In the genomic region with DNA sequence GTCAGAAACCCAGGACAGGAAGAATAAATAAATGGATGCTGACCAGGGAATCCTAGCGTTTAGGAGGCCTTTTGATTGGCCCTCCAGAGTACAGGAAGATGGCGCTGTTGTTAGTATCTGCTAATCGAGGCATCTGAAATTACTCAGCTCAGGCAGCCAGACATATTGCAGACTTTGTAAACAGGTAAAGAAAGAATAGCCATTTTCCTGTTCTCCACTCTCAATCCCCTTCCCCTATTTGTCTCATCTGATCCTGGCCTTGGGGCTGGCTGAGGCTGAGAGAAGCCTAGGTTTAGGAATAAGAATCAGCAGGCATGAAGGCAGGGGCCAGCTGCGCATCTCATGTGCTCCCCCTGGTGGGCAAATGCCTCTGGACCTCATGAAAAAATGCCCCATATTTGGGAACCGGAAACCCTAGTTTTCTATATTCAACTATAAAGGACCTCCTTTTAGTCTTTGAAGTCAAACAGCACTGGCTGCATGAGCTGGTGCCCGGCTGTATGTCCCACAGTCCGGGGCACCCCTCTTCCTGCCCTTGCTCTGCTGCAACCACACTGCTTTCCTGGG, we compare ENCODE assay signal across 9 mouse cellular contexts. TPM values are rescaled to one million over a fixed set of nuclear protein-coding genes. Genes with fewer than 3 reads are reported as not detected.
A peak's percentile ranks its signal among the peaks of the same experiment; 100 is the strongest.
DNase-seq lines count a peak whose midpoint lies in the region; ATAC-seq and TF ChIP-seq lines count a peak whose summit lies in the region.
"Had no signal": no experiment of that assay in that cellular context is flagged by ENCODE, and none has a peak within 500 bp of the region (broad histone marks: within the 10 kb centered on the region; RNA-seq: fewer than 3 reads in every experiment).

No protein-coding gene starts in this region.

- TF ChIP-seq CTCF in cortical plate, adult 2 months (IDR thresholded peaks at IDR 0.05; ENCODE audit: extremely low read depth, insufficient read depth, low read length), result peak; percentile 66

- DNase-seq in CD8-positive naive resting alpha-beta T cell, adult 2 months (ENCODE audit: low read depth in 2 of 2, low spot score in 2 of 2), result peak; percentile 59 to 77
- DNase-seq in adipocyte (ENCODE audit: low spot score), result peak; percentile 81
- peak; percentile 84 to 90 for DNase-seq in heart, postnatal 10 days
- DNase-seq in layer of hippocampus, postnatal 10 days (ENCODE audit: low spot score in 2 of 2), result peak; percentile 81 to 82
- peak; percentile 90 for DNase-seq in lung, postnatal 36 days
- peak; percentile 46 for DNase-seq in skeletal muscle tissue, adult 2 months (ENCODE audit: low read depth, low spot score)

- no peak for ATAC-seq in erythroblast, adult 5-6 weeks (replicated peaks; ENCODE audit: low FRiP score, poor library complexity, severe bottlenecking)

- H3K27ac ChIP-seq in cortical plate, adult 2 months (ENCODE audit: insufficient read depth, low read length), result no peak overlapping the region
- H3K27ac ChIP-seq: hindbrain, embryonic 15.5 days had no signal

- no peaks in the 10 kb centered on the region for H3K4me1 ChIP-seq in cortical plate, adult 2 months (ENCODE audit: control insufficient read depth, insufficient read depth, low read length)
- H3K4me1 ChIP-seq: hindbrain, embryonic 15.5 days had no signal

- intact Hi-C loops in heart, postnatal 10 days (cut with DNase I), result loop anchor here (1.0 to 2.0 kb wide), 4 partner anchors 77 to 183 kb away; no protein-coding TSS in a partner anchor

- TF ChIP-seq POLR2A in cortical plate, adult 2 months (IDR thresholded peaks at IDR 0.05; ENCODE audit: extremely low read depth, insufficient read depth, low read length), result no peak

- H3K4me3 ChIP-seq in cortical plate, adult 2 months (ENCODE audit: insufficient read depth, low read length), result no peak overlapping the region
- H3K4me3 ChIP-seq: hindbrain, embryonic 15.5 days had no signal

RNA-seq across cellular contexts. Expression of a gene that starts 44.8 kb away (rescaled TPM):
- polyA plus RNA-seq in cortical plate, adult 2 months (2012; rRNA removed), result 12.4 and 13.4 TPM in 2 replicates
- 10 to 100 TPM; 44.2 to 48.9 TPM for total RNA-seq in heart, postnatal 10 days (2021)
- total RNA-seq in layer of hippocampus, postnatal 10 days (2021), result 10 to 100 TPM; 29.0 to 32.8 TPM
- 9.4 and 11.0 TPM in 2 replicates for total RNA-seq in erythroblast, adult 5-6 weeks (2015; ENCODE audit: low replicate concordance)
- 2.4 and 6.7 TPM in 2 replicates for total RNA-seq in erythroblast, adult 5-6 weeks (2017; ENCODE audit: low replicate concordance)

RNA-seq across cellular contexts. Expression of a gene that starts 48.7 kb away (rescaled TPM):
- polyA plus RNA-seq in cortical plate, adult 2 months (2012; rRNA removed), result 3.7 and 3.8 TPM in 2 replicates
- 10 to 100 TPM; 18.6 to 21.2 TPM for total RNA-seq in heart, postnatal 10 days (2021)
- 1 to 10 TPM; 3.9 to 4.1 TPM for total RNA-seq in layer of hippocampus, postnatal 10 days (2021)
- 20.4 and 25.7 TPM in 2 replicates for total RNA-seq in erythroblast, adult 5-6 weeks (2015; ENCODE audit: low replicate concordance)
- total RNA-seq in erythroblast, adult 5-6 weeks (2017; ENCODE audit: low replicate concordance), result 20.8 and 27.5 TPM in 2 replicates
